Mouse (Mus musculus): ENCODE measurements around the gene Atf1.

GRCm38 (mm10) chr15:100256386-100256785 is 28.8 kb downstream of the Atf1 start:
- TF ChIP-seq CTCF (IDR thresholded peaks at IDR 0.05; ENCODE audit: insufficient read depth, low read length) (no peak), POLR2A (IDR thresholded peaks at IDR 0.05; ENCODE audit: borderline replicate concordance, extremely low read depth, low read depth, low read length) (no peak)

Data from lung, adult 2 months (tissue).